Mouse (Mus musculus) CD4-positive helper T cell, adult 2 months (primary cell): ENCODE measurements around the gene Mettl22.

Source experiments
- DNase-seq: peaks from one replicate; pipeline ENCODE4 v3.0.0-alpha.2; 2012; ENCODE audit warnings: low read depth, missing footprints, low spot score

Mettl22 gene

DNA sequence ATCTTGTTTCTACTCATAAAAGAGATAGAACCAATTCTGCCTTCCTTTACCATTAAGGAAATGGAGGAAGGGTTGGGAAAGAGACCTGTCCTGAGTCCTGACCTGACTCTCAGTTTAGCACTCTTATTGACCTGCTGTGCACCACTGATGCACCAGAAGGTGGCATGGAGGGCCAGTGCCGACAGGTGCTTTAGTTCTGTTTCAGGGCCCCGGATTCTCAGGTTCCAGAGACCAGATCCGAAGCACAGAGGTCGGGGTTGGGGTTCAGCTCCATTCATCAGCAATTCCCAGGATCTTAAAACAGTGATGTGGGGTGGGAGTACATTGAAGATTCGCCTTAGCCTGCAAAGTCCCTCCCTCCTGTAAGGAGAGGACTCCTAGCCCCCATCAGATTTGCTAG is 42.2 kb downstream of the Mettl22 start:
- DNase-seq: no peak

DNA sequence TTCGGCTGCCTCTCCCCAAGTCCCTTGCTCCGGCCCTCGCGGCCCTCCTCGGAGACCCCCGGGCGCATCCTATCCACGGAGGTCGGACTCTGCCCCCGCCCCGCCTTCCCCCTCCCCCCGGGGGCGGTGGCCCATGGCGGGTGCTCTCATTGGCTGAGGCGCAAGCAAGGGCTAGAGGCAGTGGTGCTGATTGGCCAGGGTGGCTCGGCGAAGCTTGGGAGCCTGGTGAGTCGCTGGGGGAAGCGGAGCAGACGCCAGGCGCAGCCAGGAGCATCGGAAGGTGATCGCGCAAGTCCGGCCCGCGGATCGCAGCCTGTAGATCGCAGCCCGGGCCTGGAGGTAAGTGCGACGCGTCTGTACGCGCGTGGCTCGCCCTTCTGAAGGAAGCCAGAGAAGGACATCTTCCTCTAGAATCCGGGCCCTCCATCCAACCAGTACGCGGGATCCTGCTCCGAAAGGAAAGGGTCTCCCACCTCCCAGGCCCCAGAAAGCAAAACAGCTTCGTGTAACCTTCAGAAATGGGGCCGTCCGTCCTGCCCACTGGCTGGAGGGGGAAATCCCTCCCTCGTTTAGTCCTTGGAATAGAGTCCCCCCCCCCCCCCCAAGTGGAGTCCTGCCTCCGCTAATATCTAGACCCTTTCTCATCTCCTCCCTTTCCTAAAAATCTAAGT is 42.8 kb downstream of the Mettl22 start, which contains the start of gene Abat:
Abat (plus strand) TSS at position 194 of the 671 bp plus-strand sequence.
- peak; percentile 64 for DNase-seq

DNA sequence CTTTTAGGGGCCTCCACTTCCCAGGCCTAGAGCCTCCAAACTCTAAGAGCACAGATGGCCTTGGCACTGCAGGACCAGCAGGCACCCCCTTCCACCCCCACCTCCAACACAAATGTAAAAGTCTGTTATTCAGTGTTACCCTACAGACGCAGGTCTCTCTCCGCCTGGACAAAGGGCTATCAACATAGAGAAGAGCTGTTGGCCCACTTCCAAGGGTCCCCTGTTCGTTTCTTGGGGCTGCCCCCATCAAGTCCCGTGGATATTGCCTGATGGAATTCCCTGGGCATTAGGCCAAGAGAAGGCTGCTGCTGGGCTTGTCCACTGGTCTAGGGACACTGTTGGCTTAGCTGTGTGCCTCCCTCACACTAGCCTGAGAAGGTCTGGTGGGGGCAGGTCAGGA is 43.6 kb downstream of the Mettl22 start:
- DNase-seq: no peak

DNA sequence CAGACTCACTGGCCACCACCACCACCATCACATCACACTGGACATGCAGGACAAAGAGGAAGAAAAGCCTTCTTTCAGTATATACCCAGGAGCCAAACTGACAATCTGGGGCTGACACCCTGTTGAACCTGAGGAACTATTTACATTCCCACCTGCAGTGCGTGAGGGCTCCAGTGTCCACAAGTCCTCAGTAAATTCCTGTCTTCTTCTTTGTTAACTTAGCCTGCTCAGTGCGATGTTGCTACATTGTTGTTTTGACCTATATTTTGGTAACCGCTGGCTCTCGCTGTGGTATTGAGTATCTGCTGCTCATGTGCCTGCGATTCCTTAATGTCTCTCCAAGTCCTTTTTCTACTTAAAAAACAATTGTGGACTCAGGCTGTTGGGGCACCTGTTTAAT is 49.9 kb downstream of the Mettl22 start:
- no peak for DNase-seq

DNA sequence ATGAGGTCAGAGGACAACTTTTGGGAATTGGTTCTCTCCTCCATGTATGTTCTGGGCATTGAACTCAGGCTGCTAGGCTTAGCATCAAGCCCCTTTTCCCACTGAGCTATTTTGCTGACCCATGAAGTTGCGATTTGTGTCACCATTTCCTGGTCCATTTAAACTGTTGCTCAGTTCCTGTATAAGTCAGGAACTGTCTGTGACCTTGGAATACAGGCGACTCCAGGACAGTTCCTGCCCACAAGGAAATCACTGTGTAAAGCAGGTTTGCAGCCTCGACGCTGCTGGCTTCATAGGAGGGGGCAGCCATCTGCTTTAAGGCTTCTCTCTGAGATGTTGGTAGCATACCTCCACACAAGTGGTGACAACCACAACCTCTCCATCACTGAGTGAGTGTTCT is 50.7 kb downstream of the Mettl22 start:
- DNase-seq: no peak

DNA sequence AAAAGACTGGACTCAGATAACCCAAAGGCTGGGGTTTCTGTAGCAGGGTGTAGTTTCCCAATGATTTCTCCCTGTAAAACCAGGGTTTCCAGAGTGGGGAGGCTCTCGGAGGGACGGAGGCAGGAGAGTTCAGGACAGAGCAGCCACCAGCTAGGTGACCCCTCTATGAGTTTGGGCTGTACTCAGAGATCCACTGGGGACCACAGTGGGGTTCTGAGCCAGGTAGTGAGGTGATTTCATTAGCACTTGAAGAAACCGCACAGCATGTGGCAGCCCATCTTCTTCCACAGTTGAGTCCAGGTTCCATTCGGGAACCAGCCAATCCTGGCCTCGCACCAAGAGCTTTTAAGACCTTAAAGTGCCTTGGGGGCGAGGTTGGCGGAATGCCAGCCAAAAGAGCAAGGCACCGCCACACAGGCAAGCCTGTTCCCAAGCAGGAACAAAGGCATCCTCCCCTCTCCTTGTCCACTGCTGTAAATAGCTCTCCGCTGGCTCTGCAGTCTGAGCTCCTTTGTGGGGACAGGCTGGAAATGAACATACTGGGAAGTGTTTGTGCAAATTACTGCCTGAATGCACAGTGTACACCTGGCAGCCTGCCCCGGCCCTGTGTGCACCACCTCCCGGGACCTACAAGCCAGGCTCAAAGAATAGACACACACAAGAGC is 53.0 kb downstream of the Mettl22 start:
- no peak for DNase-seq

DNA sequence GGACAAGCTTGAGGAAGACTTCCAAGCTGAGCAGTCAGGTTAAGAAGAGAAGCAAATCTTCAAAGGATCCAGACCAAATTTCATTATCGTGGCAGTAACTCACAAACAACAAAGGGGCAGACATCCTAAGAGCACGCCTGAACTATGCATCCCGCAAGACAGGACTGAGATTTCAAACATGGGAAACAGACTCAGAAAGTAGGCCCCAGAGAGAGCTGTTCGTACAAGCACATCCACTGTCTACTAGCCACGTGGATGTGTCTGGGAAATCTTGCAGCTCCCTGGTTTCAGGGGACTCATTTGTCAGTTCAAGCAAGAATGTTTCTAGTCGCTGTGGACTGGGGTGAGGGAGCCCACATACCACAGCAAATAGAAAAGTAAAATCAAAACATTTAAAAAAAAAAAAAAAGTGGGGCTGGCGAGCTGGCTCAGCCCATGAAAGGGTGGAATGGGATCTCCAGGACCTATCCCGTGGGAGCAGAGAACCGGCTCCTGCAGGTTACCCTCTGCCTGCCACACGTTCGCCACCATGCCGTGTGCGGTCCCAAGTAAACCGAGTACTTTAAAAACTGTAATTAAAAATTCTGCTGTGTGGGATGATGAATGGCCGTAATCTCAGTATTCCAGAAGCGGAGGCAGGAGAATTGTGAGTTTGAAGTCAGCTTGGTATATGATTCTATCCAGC is 53.7 kb downstream of the Mettl22 start:
- DNase-seq: no peak

DNA sequence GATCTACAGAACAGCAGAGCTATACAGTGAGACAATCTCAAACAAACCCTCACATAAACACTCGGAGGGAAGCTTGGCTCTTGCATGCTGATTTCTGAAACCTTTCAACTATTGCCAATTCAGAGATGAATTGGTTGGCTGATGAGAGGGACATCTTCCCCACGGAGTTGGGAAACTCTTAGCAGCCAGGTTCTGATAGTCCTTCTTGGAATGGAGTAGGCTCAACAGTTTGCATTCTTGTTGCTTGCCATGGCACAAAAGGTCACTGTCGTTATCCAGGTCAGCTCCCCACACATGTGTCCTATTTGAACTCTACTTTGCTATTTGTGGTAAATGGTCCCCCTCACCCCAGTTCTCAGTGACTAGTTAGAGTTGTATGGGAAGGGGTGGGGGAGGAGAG is 54.7 kb downstream of the Mettl22 start:
- no peak for DNase-seq

DNA sequence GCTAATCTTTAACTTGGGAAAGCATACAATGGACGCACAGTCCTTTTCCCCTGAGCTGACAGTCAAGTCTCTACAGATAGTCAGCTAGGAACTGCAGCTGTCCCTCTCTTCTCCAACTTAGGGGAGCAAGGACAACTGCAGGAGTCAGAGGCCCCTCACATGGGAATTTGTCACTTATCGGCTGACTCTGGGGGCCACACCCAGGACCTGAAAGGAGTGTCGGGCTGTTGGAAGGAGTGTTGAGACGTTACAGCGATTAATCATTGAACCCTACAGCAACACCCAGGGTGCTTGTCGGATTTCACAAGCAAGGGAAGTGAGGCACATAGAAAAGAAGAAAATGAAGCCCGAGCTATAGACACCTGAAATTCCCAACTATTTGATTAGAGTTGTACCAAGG is 55.3 kb downstream of the Mettl22 start:
- no peak for DNase-seq

DNA sequence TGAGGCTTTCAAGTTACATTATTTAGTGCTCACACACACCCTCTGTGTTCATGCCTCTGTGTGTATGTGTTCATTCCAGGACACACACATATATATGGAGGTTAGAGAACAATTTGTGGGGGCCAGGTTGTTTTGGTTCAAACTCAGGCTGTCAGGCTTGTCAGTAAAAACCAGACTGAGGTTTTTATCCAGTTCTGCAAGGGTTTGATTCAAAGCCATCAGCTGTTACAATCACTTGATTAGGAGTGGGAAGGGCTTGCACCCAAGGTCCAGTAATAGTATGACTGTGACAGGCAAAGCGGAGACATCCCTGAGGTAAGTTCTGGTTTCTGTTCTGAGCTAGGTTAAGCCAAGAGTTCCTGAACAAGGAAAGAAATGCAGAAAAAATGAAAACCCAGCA is 58.8 kb downstream of the Mettl22 start:
- DNase-seq: no peak

DNA sequence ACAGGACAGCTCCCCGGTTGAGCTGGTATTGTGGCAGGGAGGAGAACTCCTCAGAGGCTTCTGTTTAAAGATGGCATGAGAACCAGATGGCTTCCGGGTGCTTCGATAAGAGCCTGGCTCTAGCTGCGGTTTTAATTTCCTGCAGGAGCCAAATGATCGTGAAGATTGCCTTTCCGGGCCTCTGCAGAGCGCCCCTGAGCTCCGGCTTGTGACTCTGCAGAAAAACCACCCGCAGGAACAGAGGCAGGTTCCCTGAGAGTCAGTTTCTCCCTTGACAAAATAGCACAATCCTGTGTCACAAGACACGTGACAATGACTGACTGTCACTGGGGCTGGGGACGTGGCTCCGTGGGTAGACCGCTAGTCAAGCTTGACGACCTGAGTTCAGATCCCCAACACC is 59.4 kb downstream of the Mettl22 start:
- peak; percentile 39 for DNase-seq

DNA sequence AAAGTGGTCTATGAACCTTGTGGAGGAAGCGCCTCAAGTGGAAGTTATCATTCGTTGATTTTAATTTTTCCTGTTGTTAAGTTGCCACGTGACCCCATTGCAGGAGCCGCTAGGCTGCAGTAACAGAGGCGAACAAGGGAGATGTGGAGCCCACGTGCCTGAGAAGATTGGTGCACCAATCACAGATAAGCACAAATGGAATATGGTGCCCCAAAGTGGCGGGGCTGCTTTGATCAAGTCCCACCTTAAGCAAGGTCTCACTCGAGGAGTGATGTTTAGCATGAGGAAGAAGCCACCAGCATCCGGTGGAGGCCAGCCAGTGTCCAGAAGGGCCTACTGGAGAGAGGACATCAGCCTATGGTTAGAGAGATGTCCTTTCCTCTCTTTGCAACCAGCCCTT is 61.9 kb downstream of the Mettl22 start:
- no peak for DNase-seq

DNA sequence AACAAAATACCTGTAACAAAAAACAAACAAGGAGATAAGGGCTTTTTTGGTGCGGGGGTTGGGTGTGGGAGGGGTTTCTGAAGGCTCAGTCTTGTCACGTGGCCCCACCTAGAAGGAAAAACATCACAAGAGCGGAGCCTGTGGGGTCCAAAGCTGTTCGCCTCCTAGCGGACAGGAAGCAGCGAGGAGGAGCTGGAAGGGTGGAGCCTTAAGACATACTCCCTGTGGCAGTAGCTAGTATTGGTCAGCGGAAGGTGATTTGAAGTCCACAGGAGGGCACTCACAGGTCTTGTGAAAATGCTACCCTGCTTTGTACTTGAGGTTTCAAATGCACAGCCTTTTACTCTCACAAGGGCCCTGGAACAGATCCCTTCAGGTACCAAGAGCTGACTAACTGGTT is 62.3 kb downstream of the Mettl22 start:
- no peak for DNase-seq

DNA sequence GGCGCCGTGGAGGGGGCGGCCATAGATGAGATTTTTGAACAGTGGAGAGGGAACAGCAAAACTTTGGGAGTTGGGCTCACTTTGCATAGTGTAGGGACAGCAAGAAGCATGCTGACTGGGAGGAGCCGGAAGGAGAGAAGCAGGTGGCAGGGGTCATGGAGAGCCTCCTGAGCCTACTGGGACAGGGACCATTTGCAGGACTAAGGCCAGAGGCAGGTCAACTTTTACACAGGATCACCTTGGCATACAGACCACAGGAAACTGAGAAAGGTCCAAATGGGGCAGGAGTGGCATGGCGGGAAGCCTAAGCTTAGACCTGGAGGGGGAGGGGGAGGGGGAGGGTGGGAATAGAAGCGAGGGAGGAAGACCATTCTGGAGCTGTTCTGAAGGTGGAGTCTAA is 62.9 kb downstream of the Mettl22 start:
- no peak for DNase-seq

DNA sequence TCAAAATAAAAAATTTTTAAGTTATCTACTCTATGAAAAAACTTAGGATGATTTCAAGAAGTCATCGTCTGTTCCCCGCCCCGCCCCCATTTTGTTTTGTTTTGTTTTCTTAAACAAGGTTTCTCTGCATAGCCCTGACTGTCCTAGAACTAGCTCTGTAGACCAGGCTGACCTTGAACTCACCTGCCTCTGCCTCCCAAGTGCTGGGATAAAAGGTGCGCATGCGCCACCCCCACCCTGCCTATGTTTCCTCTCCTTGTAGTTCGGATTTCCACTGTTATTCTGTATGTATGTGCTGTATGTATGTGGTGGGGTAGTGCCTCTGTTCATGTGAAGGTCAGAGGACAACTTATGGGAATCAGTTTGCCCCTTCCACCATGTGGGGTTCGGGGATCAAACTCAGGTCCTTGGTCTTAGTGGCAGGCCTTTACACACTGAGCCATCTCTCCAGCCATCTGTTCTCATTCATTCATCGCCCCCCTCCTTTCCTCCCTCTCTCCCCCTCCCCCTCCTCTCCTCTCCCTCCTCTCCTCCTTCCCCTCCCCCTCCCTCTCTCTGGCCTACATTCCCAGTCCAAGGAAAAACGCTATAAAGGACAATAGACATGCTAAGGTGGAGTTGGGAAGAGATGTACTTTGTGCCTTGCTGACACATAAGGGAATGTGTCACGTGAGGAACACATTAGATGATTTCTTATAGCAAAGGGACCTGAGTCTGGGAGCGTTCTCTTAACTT is 64.0 kb downstream of the Mettl22 start:
- no peak for DNase-seq

DNA sequence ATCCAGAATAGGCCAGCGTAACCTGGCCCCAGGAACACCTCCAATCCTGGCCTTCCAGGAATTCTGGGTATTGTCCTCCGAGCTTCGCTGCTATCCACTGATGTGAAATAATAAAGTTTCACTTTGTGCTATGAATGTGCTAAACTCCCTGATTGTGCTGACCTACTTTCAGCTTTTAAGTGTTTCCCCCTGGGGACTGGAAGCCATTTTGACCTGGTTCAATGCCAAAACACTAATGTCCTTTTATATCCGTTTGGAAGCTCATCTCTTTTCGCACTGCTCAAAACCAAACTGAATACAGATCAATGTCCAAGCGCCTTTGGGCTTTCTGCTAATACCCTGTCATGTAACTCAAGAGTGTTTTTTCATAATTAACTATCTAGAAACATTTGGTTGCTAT is 64.8 kb downstream of the Mettl22 start:
- DNase-seq: no peak

DNA sequence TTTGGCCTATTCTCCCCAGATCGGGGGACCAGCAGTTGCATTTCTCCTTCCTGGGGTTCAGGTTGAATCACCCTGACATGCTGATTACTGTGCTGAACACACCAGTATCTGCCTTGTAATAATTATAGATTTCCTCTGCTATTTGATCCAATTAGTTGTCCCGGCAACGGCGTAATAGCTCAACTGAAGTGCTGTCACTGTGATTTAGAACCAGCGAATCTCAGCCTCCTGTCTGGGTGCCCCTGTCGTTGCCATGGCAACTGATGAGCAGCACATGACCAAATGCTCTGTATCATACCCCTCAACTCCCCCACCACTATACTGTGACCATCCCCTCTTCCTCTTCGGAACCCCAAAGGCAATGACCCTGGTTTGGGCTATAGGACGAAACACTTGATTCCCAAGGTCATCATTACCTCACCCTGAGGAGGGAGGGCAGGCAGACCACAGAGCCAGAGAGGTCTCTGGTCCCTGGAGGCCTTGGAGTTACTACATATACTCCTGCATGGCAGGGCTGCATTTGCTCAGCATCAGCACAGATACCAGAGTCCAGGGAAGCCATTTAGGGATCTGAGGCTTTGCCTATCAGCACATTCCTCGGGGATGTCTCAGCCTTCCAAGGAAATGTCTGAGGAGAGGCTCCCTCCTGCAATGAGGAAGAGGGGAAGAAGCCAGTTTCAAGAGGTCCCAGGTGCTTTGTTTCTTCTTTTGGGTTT is 68.7 kb downstream of the Mettl22 start:
- no peak for DNase-seq
